Mouse (Mus musculus) T-helper 1 cell (primary cell): ENCODE measurements around the gene Gm49388.
"Not testable (repeated sequence)": the region's sequence is repeated elsewhere in the genome, so short reads cannot be mapped to it uniquely, and the experiment has no call there.

Experiments
- in situ Hi-C: fragments of 300-600 bp; cut with MboI, MseI; formaldehyde crosslinking; loops from one replicate; pipeline ENCODE4 v1.15.1; 2025; ENCODE audit warnings: high pct_unique_total_duplicates

The Gm49388 gene

DNA sequence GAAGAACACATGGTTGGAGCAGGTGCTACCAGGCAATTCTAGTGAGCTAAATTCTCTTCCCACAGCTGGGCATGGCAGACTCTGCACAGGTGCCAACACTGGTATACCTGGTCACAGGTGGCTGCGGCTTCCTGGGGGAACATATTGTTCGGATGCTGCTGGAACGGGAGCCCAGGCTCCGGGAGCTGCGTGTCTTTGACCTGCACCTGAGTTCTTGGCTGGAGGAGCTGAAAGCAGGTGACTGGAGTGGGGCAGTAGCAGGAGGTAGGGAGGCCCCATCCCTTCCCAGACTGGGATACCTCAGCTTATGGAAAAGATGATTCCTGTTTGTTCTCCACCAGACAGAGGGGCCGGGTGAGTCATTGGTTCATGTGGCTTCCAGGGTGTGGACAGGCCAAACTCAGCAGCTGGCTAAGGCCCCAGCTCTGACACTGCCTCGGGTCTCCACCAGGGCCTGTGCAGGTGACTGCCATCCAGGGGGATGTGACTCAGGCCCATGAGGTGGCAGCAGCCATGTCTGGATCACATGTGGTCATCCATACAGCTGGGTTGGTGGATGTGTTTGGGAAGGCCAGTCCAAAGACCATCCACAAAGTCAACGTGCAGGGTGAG lies 15.7 kb downstream of the Gm49388 start:
- in situ Hi-C loops = no loop called here

GRCm38 (mm10) chr7:127802313-127802712 lies 16.9 kb downstream of the Gm49388 start:
- in situ Hi-C loops = no loop called here

DNA sequence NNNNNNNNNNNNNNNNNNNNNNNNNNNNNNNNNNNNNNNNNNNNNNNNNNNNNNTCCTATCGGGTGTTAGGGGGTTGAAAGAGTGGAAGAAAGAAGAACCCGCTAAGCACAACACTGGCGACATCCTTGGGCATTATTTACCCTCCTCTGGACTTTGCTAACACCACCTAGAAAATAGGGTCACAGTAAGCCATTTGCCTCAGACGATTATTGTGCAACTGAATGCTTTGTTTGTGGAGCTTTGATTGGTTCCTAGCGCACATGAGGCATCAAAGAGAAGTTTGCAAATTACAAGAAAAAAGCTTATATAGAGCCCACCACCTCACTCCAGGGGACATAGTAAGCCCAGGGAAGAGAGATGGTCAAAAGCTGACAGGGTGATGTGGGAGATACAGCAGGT lies 23.4 kb downstream of the Gm49388 start:
- in situ Hi-C loops = no loop called here

- in situ Hi-C loops = no loop called here
Observed at GRCm38 (mm10) chr7:127809846-127810245, 24.4 kb downstream of the Gm49388 start.

DNA sequence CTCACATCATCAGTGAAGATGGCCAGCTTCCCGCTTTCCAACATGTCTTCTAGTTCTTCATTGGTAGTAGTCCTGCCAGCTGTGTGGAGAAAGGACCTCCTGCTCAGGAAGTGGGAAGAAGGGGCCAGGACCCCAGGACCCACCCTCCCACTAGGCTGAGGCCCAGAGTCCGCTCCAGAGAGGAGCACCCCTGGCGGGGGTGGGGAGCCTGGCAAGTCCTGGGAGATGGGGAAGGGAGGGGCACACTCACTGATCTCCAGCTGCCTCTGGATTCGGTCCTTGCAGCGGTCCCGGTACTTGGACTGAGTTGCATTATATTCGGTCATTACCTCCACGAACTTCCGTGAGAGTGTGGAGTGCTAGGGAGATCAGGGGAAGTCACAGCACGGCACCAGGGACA lies 25.2 kb downstream of the Gm49388 start:
- in situ Hi-C loops = no loop called here

- in situ Hi-C loops = no loop called here
Observed at GRCm38 (mm10) chr7:127811240-127811639, 25.8 kb downstream of the Gm49388 start.

- in situ Hi-C loops = no loop called here
Observed at GRCm38 (mm10) chr7:127812292-127812691, 26.9 kb downstream of the Gm49388 start.

DNA sequence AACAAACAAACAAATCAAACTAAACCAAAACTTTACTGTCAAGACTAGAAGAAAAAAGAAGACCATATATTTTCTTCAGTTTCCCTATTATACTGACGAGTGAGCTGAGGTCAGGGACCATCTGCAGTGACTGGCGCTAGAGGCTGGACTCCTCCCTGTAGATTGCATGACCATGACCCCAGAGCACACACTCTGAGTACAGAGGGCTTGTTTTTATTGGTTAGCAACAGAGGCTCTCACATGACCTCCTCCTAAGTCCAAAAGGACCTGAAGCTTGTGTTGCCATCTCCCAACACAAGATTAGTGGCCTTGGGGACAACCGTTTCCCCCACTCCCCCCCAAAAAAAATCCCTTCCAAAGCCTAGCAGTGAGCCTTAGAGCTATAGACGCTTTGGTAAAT lies 28.4 kb downstream of the Gm49388 start:
- in situ Hi-C loops = no loop called here

DNA sequence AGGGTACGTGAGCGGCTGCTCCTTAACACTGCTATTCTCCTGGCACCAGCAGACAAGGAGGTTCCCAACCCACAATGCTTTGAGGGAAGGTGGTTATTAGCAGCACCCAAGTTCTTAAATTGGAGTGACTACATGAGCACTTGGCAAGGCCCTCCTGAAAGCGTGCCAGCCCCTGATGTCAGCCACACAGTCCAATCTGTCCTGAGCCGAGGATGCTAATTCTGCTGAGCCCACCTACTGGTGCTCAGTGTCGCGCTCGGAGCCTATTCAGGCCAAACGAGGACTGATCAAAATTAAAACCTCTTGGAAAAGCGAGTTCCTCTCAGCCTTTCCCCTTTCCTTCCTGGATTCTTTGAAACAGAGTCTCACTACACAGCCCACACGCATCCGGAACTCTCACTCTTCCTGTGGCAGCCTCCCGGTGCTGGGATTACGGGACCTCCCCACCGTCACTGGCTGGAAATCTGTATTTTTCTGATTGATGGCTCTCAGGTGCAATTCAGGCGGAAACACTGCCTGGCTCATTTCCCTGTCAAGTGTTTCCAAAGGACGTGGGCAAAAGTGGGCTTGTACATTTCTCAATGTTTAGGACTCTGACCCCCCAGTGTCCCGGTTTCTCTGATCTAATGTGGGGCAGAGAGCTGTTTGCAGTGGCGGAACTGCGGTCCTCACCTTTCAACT lies 29.0 kb downstream of the Gm49388 start:
- in situ Hi-C loops = no loop called here

- in situ Hi-C loops = no loop called here
Observed at GRCm38 (mm10) chr7:127815116-127815665, 29.8 kb downstream of the Gm49388 start.

GRCm38 (mm10) chr7:127815954-127816821 lies 30.8 kb downstream of the Gm49388 start:
- in situ Hi-C loops = no loop called here

- in situ Hi-C loops = no loop called here
Observed at GRCm38 (mm10) chr7:127817053-127817452, 31.6 kb downstream of the Gm49388 start.

GRCm38 (mm10) chr7:127817776-127818175 lies 32.4 kb downstream of the Gm49388 start:
- in situ Hi-C loops = no loop called here

DNA sequence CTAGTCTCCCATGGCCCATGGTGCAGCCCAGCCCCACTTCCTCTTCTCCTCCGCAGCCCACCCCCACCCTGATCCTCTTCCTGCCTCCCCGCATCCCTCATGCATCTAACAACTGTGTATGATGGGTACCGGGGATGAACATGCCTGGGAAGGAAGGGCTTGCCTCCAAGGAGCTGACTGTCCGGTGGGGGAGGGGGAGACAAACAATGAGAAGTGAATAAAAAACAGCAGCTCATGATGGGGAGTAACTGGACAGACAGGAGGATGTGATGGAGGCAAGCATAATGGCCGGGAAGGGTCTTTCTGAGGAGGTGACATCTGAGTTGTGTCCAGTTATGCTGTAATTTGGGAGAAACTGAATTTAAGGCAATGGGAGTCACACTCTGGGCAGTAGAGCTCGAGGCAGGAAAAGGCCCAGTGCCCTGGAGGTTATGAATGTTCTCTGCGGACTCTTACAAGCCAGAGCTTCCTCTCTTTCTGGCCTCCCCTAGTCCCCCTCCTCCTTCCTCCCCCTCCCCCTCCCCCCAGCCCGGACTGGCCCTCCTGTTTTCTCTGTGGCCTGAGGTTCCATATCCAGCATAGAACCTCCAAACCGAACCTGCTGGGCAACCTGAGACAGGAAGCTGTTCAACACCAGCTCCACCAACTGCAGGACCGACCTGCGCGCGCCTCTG lies 35.6 kb downstream of the Gm49388 start:
- in situ Hi-C loops = no loop called here

- in situ Hi-C loops = no loop called here
Observed at GRCm38 (mm10) chr7:127822494-127822893, 37.1 kb downstream of the Gm49388 start.

DNA sequence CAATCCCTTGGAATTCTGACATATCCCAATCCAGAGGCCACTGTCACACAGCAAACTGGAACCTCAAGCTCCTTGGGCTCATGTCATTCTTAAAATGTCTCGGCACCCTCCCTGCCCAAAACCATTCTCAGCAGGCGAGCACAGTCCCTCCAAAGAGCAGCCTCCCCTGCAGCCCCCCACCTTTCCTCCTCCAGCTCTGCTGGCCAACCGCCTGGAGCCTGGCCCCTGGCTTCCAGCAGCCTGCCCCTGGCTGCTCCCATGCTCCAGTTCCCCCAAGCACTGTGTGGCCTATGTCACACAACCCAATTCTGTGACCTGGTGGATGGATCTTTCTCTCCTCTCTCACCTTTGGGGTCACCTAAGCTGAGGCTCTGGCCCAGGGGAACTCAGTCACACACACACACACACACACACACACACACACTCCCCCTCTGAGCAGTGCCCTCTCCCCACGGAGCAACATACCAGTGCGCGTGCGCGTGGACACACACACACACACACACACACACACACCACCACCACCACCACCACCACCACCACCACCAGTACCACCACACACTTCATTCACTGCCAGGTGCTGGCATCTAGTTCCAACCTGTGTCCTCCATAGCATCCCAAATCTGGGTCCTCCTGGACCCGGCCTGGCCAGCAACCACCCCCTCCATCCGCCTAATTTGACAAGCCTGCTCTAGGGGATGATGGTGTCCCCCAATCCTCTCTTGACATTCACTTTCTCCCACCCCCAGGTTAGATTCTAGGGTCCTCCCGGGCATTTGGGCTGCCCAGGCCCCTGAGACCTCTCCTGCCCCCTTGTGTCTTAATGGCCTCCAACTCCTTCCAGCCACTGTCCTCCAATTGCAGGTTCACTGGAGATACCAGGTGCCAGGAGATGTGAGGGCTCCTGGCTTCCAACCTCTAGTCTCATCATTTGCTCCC lies 38.1 kb downstream of the Gm49388 start:
- in situ Hi-C loops = no loop called here

DNA sequence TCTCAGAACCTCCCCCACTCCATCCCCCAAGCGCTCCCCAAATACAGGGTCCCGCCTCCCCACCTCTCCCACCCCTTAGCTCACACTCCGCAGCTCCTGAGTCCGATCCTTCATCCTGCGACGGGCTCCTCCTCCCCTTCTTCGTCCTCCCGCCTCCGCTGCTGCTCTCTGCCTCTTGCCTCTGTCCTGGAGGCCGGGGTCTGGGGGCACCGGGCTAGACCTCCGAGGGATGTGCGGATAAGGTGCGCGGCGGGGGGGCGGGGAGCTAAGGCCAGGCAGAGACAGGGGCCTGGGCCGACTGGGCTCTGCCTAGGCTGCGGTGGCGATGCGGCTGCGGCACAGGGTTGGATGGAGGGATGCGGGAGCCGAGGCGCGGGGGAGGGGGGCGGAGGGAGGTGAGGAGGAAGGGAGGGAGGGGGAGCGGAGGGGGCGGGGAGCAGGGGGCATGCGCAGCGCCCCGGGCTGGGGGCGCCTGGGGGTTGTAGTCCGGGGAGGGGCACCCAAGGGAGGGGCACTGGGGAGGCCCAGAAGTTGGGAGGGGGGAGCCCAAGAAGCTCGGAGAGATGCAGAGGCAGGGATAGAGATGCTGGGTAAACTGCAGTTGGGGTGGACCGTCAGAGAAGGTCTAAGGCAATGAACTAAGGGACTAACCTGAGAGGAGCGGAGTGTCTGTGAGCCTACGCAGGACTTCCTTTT lies 38.9 kb downstream of the Gm49388 start, which contains the start of the genes Stx4a and Stx1b:
Stx4a (plus strand) TSS at position 119 of the 696 bp plus-strand sequence.
Stx1b (minus strand) TSS at position 374 of the 696 bp plus-strand sequence.
- in situ Hi-C loops = no loop called here

DNA sequence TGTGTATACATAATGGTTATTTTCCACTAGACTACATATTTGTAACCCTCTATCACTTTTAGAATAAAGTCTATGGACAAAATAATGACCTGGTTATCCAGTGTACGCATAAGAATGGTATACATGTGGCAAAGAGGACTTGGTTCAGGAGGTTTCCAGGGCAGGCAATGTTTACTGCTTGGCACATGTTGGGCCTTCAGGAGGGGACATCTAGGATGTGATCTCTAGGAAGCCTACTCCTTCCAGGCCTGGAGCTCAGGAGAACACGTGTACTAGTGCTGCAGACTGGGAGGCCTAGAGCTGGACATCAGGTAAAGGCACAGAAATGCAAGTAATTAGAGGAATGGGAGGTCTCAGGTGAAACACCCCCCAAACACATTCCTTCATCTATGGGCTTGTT lies 50.1 kb downstream of the Gm49388 start:
- in situ Hi-C loops = no loop called here

- in situ Hi-C loops = no loop called here
Observed at GRCm38 (mm10) chr7:127837473-127837872, 52.1 kb downstream of the Gm49388 start.

- in situ Hi-C loops = not testable (repeated sequence)
Observed at GRCm38 (mm10) chr7:127837878-127838277, 52.5 kb downstream of the Gm49388 start.
